Mouse (Mus musculus) C2C12 (cell line): Measurements from ENCODE around the gene Tpmt.

ENCODE experiments used
- CTCF ChIP-seq: IDR thresholded peaks from one replicate; pipeline ENCODE4 v1.5.1; 2011; ENCODE audit not compliant: control insufficient read depth, insufficient read depth, insufficient read length
- FOSL1 ChIP-seq: IDR thresholded peaks from one replicate; pipeline ENCODE4 v1.8.0; 2011; ENCODE audit warnings: mild to moderate bottlenecking, low read length; ENCODE audit not compliant: poor library complexity, insufficient read depth, severe bottlenecking
- MAX ChIP-seq: IDR thresholded peaks from one replicate; pipeline ENCODE4 v1.6.1; 2011; ENCODE audit warnings: mild to moderate bottlenecking, control low read depth

DNA sequence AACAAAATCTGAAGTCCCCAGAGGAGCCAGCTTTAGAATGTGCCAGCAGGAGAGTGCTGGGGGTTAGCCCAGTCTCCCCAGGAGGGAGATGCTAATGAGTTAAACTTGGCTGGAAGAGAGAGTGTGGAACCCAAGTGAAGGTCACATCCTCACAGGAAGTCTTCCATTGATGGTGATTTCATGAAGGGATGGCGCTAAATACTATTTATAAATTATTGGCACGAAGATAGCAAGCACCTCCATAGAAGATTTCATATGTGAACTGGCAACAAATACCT, 51.3 kb downstream of the Tpmt start:
- no peak for TF ChIP-seq CTCF
- TF ChIP-seq MAX: no peak
- TF ChIP-seq FOSL1: no peak
